Mouse (Mus musculus) embryonic facial prominence, embryonic 13.5 days (tissue): ENCODE measurements around the gene H2al1g. TPM values are rescaled to one million over a fixed set of nuclear protein-coding genes. Genes with fewer than 3 reads are reported as not detected.

Source experiments
- polyA plus RNA-seq: library from polyadenylated mRNA; unstranded; fragments of >200 nt; fragmentation: Nextera tagmentation; extraction: Ambion mirVana; gene quantifications from 2 replicates; pipeline ENCODE4 v1.2.1, GENCODE M21; 2015

H2al1g gene
- polyA plus RNA-seq, 1 experiment from 2014 or later, result not detected

Other genes starting within 250 kb of the H2al1g start
- not detected in 2 replicates for gene H2al1a, start 19.0 kb upstream of the H2al1g start, polyA plus RNA-seq
- gene H2al1b, start 15.8 kb upstream of the H2al1g start, polyA plus RNA-seq, result not detected in 2 replicates
- gene H2al1c, start 12.6 kb upstream of the H2al1g start, polyA plus RNA-seq, result not detected in 2 replicates
- gene H2al1d, start 9.4 kb upstream of the H2al1g start, polyA plus RNA-seq, result not detected in 2 replicates
- gene H2al1e, start 6.3 kb upstream of the H2al1g start, polyA plus RNA-seq, result not detected in 2 replicates
- gene H2al1f, start 3.1 kb upstream of the H2al1g start, polyA plus RNA-seq, result not detected in 2 replicates
- gene H2al1h, start 3.2 kb downstream of the H2al1g start, polyA plus RNA-seq, result not detected in 2 replicates
- gene H2al1i, start 6.4 kb downstream of the H2al1g start, polyA plus RNA-seq, result not detected in 2 replicates
- not detected in 2 replicates for gene H2al1j, start 9.6 kb downstream of the H2al1g start, polyA plus RNA-seq